Mouse (Mus musculus): ENCODE results near the gene Kat6b.
A peak's percentile ranks its signal among the peaks of the same experiment; 100 is the strongest.

Gene Kat6b

DNA sequence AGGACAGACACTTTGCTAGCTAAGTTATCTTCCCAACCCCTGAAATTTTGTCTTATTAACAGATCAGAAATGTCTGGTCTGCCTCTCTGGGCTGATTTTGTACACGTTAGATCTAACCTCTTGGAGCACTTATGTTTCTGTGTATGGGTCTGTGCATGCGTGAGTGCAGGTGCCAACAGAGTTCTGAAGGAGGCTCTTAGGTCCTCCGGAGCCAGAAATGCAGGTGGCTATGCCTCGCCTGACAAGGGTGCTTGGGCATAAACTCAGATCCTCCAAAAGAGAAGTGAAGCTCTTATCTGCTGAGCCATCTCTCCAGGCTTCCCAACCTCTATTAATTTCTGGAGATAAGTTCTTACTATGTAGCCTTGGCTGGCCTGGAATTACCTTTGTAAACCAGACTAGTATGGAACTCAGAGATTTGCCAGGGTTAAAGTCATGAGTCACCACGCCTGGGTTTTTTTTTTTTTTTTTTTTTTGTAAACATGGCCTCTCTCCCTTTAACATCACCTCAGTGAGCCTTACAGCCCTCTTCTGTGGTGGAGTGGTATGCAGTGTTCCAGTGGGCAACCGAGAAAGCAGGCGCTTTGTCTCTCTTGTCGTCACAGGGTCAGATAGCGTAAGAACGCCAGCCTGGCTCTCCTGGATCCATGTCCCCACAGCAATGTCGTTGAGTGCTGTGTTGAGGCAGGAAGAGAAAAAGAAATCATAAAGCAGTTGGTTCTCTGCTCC, 79.4 kb downstream of the Kat6b start:
- no peak for DNase-seq (ENCODE audit: low spot score)

DNA sequence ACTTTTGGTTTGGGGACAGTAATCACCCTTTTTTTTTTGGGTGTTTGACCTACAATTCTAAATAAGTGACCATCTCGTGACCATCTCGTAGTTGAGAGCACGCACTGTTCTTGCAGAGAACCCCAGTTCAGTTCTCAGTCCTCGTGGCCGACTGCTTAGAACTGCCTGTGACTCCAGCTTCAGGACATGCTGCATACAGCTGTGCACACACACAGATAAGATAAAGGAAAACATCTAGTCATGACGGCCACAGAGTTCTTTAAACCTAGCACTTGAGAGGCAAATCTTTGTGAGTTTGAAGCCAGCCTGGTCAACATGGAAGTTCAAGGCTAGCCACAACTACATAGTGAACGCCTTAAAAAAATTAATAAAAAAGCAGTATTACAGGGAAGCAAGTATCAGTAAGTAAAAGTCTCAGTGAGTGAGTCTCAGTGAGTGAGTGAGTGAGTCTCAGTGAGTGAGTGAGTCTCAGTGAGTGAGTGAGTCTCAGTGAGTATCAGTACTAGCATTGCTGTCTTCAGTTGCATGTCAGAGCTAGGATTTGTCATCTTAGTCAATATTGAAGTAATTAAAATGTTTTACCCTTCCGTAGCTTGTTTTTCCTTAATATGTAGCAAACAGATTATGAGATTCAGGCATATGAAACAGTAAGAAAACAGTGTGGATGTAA, 80.3 kb downstream of the Kat6b start:
- DNase-seq (ENCODE audit: low spot score): no peak

DNA sequence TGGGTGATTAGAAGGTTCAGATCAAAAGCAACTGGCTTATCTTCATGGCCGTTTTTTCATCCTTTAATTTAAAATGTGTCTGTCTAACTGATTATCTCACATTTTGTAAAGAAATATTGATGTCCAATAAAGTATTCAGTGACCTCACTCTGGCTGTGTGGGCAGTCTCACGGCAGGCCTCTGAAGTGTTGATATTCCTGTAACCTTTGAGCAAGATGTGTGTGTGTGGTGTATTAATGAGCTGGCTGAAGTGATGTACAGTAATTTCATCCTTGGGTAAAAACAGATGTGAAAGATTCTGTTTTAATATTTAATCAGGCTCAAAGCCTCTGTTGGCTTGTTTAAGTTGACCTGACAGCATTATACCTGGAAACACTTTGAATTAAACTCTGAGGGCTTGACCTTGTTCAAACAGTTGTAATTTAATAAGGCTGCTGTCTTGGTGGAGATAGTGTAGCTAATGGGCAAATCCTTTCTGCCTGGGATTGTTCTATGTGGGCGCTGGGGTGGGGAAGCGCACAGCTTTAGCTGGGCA, 82.4 kb downstream of the Kat6b start:
- DNase-seq (ENCODE audit: low spot score): no peak

DNA sequence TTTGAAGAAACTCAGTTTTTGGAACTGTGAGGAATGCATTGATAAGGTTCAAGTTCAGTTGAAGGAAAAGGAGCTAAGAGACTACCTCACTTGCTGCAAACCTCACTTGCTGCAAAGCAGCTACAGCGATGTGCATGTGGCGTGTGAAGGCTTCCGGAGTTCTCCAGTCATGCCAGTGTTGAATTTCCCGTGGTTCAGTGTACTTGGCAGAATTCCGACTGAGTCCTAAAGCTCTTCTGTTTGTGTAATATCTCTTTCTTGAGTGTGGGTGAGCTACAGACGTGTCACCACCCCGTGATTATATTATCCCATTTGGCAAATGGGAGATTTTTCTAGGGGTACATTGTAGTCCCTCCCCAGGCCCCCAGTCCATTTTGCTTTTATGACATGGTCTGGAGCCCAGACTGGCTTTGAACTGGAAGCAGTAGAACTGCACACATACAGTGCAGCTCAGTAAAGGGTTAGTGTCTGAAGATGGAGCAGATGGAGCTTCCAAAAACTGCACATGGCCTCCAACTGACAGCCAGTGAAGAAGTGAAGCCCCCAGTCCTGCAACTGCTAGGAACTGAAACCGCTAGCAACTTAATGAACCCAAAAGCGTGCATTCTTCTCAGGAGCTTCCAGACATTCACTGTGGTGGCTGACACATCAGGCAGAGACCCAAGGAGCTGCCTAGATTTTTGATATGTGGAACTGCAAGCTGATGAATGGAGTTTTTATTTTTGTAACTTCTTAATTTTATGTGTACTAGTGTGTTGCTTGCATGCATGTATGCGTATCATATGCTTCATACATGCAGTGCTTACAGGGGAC, 84.5 kb downstream of the Kat6b start:
- no peak for DNase-seq (ENCODE audit: low spot score)

DNA sequence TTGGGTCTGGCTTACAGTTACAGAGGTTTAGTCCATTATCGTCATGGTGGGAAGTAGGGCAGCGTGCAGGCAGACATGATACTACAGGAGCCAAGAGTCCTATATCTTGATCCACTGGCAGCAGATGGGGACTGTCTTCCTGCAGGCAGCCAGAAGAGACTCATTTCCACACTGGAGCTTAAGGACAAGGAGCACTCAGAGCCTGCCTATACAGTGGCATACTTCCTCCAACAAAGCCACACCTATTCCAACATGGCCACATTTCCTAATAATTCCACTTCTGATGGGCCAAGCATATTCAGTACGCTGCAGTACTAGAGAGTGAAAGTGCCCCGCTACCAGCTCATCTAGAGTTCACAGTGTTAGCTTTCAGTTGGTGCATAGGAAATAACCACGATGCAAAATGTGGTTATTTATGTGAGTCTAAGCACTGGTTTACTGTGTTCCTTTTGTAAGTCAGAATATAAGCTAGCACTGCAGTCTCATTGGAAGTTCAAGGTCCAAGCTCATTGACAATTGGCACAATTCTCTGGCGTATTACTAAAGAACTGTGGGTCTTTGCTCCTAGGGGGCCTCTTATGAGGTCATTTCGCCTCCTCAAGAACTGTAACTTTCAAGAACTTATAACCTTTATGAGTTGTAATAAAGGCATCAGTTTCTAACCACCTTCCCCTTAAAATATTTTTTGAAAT, 86.2 kb downstream of the Kat6b start:
- DNase-seq (ENCODE audit: low spot score): no peak

DNA sequence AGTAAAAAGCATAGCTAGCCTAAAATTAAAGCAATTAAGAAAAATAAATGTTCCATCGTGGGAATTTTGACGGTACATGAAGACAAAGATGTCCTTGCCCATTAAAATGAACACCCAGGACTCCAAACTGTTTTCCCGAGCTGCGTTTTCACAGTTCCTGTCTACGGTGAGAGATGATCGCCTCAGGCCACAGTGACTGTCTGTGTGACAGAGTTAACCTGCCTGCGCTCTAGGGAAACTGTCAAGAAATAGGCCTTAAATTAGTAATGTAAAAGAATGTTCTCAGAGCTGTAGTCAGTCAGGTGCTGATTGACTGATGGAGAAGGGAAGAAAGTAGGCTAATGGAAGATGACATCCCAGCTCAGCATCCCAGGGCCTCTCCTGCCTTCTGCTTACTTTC, 87.6 kb downstream of the Kat6b start:
- no peak for DNase-seq (ENCODE audit: low spot score)

DNA sequence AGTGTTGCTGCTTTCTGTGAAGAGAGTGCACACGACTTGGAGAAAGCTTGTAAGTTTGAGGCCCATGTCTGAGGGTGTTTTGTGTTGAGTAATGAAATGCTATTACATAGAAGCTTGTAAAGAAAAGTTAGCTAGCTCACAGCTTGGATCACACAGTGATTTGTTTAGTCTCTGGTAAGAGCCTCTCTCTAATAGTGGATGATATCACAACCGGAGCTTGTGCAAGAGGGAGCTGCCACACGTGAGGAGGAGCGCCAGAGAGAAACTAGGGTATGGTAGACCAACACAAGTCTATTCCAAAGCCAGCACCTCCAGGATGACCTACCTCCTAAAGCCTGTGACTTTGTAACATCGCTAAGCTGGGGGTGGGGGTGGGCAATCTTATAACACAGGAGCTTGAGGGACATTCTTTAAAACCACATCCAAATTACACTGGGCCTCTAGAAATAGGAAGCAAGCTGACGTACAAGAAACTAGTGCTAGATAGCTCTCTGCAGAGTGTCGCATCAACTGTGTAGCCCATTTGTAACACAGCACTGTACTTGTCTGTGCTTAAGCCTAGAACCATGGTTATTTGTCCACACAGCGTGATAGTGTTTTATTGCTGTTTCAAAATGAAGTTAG, 93.6 kb downstream of the Kat6b start:
- DNase-seq (ENCODE audit: low spot score): no peak

DNA sequence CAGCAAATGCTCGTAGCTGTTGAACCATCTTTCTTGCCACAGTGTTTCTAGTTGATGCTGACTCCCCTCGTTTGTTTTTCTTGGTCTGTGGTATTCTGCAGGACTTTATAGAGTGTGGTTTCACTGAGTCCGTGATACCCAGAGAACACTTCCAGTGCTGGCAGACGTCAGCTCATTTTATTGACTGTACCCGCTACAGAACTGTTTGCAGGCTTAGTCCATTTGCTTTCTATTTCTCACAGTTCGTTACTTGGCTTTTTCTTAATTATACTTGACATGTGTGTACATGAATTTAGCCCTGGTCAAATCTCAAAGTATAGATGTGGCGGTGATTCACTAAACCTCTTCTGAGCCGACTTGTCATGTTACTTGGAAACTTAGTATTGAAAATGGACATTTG, 95.6 kb downstream of the Kat6b start:
- DNase-seq (ENCODE audit: low spot score): no peak

DNA sequence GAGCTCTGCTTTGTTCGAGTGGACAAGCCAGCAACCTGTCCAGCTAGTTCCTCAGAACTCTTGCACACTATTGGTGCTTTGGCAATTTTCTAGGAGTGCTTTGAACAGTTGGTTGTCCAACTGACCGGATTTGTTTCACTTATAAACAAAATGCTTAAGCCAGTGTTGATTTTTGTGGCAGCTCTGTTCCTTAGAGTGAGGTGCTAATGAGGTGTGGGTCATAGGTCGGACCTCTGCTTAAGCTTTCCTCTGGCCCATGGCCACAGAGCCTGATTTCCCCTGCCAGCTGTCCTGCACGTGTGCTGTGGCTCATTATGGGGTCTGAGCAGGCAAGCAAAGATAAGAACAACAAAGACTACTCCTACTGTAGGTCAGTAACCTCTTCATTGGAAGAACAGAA, 100.0 kb downstream of the Kat6b start:
- DNase-seq (ENCODE audit: low spot score): peak; percentile 80

DNA sequence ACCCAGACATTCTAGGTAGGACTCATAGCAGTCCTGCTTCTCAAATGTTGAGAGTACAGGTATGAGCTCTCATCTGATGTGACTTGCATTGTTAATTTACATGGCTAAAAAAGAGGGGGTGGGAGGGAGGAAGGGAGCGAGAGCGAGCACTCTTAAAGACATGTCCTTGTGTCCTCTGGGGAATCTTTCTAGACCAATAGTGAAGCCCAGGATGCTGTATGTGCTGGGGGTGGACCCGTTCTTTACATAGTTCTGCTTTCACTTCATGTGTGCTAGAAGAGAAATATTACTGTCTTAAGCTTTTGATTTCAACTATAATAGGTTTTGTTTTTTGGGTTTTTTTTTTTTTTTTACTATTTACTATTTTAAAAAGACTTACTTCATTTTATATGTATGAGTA, 101.1 kb downstream of the Kat6b start:
- no peak for DNase-seq (ENCODE audit: low spot score)

DNA sequence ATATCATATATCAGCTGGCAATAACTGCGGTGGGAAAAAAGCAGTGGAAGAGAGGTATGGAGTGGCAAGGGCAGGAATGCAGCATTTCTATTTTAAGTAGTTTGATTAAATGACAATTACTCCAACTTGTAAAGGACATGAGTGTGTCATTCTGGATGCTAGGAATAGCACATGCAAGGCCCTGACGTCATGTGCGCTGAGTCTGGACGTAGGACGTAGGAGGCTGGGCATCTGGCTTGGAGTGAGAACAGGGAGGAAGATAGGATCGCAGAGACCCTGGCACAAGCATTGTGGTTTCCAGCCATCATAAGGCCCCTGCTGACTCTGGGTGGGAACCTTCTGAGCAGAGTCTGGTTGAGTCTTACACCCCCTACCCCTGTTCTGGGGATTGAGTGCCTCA, 101.8 kb downstream of the Kat6b start:
- DNase-seq (ENCODE audit: low spot score): no peak

DNA sequence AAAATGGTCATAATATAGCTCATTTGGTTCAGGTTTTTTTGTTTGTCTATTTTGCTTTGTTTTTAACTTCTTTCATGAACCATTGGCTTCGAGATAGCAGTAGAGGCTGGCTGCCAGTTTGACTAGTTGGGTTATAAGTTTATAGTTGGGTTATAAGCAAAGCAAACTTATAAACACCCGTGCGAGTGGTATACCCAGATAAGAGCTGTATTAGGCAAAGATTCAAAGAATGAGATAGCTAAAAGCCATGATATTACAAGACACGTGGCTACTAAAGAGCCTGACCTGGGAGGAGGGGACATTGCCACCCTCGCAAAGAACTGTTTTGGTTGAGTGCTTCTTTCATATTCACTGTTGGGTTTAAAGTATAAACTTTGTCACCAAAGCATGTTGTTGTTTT, 102.6 kb downstream of the Kat6b start:
- DNase-seq (ENCODE audit: low spot score): no peak

DNA sequence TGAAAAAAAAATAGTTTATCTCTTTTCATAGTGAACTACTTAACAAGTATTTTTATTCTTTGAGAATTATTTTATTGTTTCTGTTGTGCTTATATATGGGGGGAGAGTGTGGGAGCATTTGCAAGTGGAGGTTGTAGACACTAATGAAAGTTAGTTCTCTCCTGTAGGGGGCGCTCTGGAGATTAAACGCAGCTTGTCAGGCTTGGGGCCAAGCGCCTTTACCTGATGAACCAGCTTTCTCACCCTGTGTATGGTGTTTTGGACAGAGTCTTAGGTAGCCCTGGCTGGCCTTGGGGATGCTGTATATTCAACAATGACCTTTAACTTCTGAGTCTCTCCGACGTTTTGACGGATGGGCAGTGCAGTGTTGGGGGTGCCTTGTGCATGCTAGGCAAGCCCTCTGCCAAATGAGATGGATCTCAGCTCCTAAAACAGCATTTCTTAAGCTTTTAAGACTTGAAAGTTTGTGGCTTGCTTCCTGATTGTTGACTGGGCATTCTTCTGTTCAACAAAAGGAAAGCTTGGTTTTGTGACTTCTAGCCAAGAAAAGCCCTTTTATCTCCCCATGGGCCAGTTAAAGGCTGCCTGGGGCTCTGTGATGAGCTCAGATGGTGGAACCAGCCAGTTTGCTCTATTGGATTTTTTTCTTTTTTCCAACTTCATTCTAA, 103.4 kb downstream of the Kat6b start:
- DNase-seq (ENCODE audit: low spot score): peak; percentile 56

DNA sequence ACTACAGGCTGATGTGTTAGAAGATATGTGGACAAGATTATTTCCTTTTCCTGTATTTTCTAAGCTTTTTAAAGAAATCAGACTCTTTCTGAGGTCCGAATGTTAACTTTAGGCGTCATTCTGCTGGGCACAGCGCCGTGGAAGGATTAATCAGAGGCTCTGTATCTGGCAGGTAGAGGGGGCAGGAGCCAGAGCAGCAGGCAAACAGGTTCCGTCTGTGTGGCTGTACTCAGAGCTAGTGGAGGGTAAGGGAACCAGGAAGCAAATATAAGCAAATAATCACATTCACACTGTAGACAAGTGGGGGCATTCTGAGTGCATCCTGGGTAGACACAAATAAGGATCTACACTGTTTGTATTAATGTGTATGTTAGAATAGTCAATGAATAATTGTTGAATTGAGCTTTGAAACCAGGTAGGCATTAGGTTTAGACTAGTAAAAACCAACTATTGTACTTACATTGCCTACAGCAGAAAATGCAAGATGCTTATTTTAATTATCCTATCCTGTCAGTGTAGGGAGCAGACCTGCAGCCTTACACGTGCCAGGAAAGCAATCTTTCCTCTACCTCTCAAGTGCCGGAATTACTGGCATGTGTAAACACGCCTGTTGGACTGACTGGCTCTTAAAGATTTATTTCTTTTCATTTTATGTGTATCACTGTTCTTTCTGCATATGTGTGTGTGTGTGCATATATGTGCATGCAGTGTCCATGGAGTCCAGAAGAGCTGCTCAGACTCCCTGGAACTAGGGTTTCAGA, 104.4 kb downstream of the Kat6b start:
- no peak for DNase-seq (ENCODE audit: low spot score)

DNA sequence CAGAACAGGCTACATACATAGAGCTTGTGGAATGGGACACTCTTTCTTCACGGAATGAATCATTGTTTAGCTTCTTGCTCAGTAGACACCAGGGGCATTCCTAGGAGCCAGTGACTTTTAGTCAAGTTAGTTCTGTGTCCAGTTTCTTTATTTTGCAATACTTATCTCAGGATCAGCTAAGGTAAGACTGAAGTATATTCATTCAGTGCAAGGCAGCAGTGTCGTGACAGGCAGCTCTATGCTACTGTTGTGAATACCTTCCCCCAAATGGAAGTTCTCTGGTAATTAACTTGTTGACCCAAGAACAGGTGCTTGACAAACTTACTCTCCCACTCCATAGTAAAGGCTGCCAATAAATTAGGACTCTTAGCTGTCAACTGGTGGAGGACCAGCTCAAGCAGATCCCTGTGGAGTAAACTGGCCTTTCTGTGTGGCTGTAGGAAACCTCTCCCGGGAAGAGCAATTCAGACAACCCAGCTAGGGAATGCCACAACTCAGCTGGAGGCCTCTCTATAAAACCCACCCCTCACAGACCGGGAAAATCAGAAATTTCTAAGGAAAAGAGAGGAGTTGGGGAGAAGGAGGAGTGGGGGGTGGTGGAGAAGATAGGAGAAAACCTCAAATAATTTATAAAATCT, 105.4 kb downstream of the Kat6b start:
- no peak for DNase-seq (ENCODE audit: low spot score)

DNA sequence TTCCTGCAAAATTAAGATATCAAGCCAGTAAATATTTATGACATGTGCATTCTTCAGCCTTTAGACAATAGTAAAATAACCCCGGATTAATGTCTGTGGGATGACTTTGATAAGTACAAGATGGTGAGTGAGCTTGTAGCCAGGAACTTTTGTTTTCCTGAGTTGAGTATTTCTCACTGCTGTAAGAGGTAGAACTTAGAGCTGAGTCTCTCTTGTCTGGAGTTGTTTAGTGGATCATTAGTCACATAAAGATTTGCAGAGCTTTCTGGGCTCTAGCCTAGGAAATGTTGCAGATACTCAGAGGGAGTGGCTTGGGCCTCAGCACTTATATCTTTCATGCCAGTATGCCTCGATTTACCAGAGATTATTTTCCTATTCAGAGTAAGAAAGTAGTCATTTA, 106.7 kb downstream of the Kat6b start:
- no peak for DNase-seq (ENCODE audit: low spot score)

DNA sequence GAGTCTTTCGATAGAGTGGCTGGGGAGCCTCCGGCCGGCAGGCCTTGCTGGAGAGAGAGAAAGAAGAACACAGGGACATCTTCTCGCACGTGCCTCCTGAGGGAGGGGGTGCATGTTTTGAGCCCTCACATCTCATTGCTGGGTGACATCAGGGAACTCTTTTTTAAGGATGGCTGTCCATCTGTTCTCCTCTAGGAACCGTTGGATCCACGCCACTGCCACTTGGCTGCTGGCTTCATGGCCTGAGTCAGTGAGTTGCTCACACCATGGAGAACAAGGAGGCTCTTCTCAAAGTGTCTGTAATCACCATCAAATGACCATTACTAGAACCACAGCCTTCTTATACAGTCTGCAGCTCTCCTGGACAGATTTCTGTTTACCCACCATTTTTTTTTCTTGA, 108.4 kb downstream of the Kat6b start:
- DNase-seq (ENCODE audit: low spot score): no peak

DNA sequence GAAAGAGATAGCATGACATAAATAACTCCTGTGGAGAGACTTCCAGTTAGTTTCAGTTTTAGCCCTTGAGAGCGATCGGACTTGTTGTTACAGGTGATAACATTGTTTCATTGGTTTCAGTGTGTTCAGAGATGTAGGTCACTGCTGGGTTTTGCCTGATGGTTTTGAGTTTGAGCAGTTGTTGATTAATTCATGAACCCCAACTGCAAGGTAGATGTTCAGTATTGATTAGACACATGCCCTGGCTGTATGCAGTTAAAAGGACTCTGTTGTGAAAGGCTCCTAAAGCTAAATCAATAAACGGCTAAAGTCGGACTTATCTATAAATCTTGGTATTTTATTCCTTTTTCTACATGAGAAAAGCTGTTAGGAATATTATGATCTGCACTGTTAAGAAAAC, 109.0 kb downstream of the Kat6b start:
- no peak for DNase-seq (ENCODE audit: low spot score)

DNA sequence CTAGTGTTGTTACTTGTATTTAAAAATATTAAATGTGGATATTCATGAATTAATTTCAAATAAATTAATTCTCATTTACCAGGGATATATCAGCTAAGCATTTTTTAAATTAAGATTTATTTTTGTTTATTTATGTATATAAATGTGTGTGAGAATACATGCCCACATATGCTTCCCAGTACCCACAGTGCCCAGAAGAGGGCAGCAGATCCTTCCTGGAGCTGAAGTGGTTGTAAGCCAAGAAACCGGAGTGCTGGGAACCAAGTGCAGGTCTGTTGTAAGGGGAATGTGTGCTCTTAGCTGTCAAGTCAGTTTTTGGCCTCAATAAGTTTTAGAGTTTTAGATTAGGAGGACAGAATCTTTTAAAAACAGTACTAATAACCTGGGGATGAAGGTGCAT, 110.9 kb downstream of the Kat6b start:
- DNase-seq (ENCODE audit: low spot score): no peak
